Mouse (Mus musculus) testis, adult 2 months (tissue): ENCODE results near the gene Hdac8.

Experiments
- CTCF ChIP-seq: fragments of 200-500 bp; IDR thresholded peaks from 2 replicates; pipeline ENCODE4 v1.5.1; 2012; ENCODE audit warnings: low read depth, mild to moderate bottlenecking, inconsistent platforms, low read length, moderate library complexity; ENCODE audit not compliant: control insufficient read depth, insufficient read depth, insufficient replicate concordance
- POLR2A ChIP-seq: fragments of 200-500 bp; IDR thresholded peaks from 2 replicates; pipeline ENCODE4 v1.6.1; 2012; ENCODE audit warnings: low read depth, mild to moderate bottlenecking, inconsistent platforms, low read length, moderate library complexity; ENCODE audit not compliant: control insufficient read depth

DNA sequence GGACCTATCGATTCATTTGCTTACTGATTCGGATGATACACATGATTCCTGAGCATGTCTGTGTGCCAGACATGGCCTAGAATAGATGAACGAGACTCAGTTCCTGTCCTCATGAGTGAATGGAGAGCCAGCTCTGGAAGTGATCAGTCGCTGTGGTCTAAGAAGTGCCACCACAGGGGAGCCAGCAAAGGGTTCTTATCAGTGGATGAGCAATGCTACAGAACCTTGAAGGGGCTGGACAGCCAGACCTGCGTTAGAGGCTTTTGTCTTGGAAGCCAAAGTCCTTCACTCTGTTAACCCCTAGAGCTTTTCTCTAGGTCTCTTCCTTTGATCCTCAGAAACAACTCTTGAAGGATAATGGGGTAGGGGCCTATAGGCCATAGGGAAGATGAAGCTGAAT is 186.4 kb downstream of the Hdac8 start:
- TF ChIP-seq CTCF (no peak), POLR2A (no peak)
